Mouse (Mus musculus) embryonic facial prominence, embryonic 15.5 days (tissue): Measurements from ENCODE around the gene Zfp882. TPM values are rescaled to one million over a fixed set of nuclear protein-coding genes. Genes with fewer than 3 reads are reported as not detected.
A peak's percentile ranks its signal among the peaks of the same experiment; 100 is the strongest.
"Not testable (repeated sequence)": the region's sequence is repeated elsewhere in the genome, so short reads cannot be mapped to it uniquely, and the experiment has no call there.

Source experiments
- ATAC-seq: fragments of 200-750 bp; cut with Nextera tagmentation; 2 replicates; pipeline ENCODE4 v1.8.0; 2017; ENCODE audit warnings: low read depth, moderate TSS enrichment; ENCODE audit not compliant: insufficient number of reproducible peaks, low FRiP score, low TSS enrichment
- H3K27ac ChIP-seq: fragments of 300-500 bp; sonication (generic); replicated peaks from 2 replicates; pipeline ENCODE4 v1.5.1; 2015; ENCODE audit warnings: mild to moderate bottlenecking, inconsistent platforms
- H3K27me3 ChIP-seq: fragments of 300-500 bp; sonication (generic); 2 replicates; pipeline ENCODE4 v1.6.1; 2015; ENCODE audit warnings: inconsistent platforms
- H3K36me3 ChIP-seq: fragments of 300-500 bp; sonication (generic); 2 replicates; pipeline ENCODE4 v1.6.1; 2015; ENCODE audit warnings: mild to moderate bottlenecking, inconsistent platforms
- H3K4me1 ChIP-seq: fragments of 300-500 bp; sonication (generic); 2 replicates; pipeline ENCODE4 v1.6.1; 2015; ENCODE audit warnings: inconsistent platforms
- H3K4me2 ChIP-seq: fragments of 300-500 bp; sonication (generic); replicated peaks from 2 replicates; pipeline ENCODE4 v1.6.1; 2015; ENCODE audit warnings: mild to moderate bottlenecking, inconsistent platforms
- H3K4me3 ChIP-seq: fragments of 300-500 bp; sonication (generic); replicated peaks from 2 replicates; pipeline ENCODE4 v1.5.1; 2015; ENCODE audit warnings: mild to moderate bottlenecking, inconsistent platforms
- H3K9ac ChIP-seq: fragments of 300-500 bp; sonication (generic); 2 replicates; pipeline ENCODE4 v1.6.1; 2015; ENCODE audit warnings: inconsistent platforms
- H3K9me3 ChIP-seq: fragments of 300-500 bp; sonication (generic); replicated peaks from 2 replicates; pipeline ENCODE4 v1.6.1; 2016; ENCODE audit warnings: inconsistent platforms
- WGBS: fragments of 180-500 bp; shearing (Covaris S2); methylation state at CpG from one replicate; pipeline ENCODE4 v1.1.7; 2015; 5-methylcytosine and 5-hydroxymethylcytosine counted together
- polyA plus RNA-seq: library from polyadenylated mRNA; unstranded; fragments of >200 nt; fragmentation: Nextera tagmentation; extraction: Ambion mirVana; gene quantifications from 2 replicates; pipeline ENCODE4 v1.2.1, GENCODE M21; 2015

The Zfp882 gene
- 6.3 and 7.0 TPM in 2 replicates for polyA plus RNA-seq

- peak within 1 kb of the TSS; percentile 55 for H3K4me2 ChIP-seq
- WGBS = 5% methylated on average over 47 of the region's 47 CpGs
- peaks cover 3% of the 10 kb centered on the region for H3K36me3 ChIP-seq
- H3K9me3 ChIP-seq = no peaks in the 10 kb centered on the region
- H3K27me3 ChIP-seq = no peaks in the 10 kb centered on the region
- peak within 1 kb of the TSS; percentile 85 for H3K9ac ChIP-seq
- H3K4me1 ChIP-seq = no peaks in the 10 kb centered on the region
- ATAC-seq = peak; percentile 94
- peak within 1 kb of the TSS; percentile 98 for H3K27ac ChIP-seq
- peak within 1 kb of the TSS; percentile 75 for H3K4me3 ChIP-seq
Observed at GRCm38 (mm10) chr8:71908309-71909261, at the start of gene Zfp882, which contains the start of gene Zfp617. Gene Zfp882 (plus strand): TSS chr8:71908608. Gene Zfp617 (plus strand): TSS chr8:71908635.

DNA sequence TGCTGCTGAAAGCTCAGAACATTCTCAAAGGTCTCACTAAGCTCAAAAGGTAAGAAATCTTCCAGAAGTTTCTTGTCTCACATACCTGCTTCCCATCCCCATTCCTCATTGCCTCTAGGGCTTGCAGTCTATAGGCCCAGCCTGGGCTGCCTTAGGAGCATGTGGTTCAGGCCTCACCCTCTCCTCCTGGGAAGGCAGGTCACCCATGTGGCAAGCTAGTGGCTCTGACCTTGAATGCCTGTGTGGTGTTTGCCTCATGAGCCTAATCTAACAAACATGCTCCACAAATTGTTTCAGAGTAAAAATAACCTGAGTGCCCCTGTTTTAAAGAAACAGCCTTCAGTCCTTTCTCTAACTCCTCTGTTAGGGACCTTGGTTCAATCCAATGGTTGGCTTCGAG is 46.9 kb upstream of the Zfp882 start:
- not testable (repeated sequence) for H3K4me2 ChIP-seq, H3K9ac ChIP-seq, H3K4me1 ChIP-seq, H3K36me3 ChIP-seq, ATAC-seq, H3K27ac ChIP-seq, H3K9me3 ChIP-seq, H3K27me3 ChIP-seq, H3K4me3 ChIP-seq
- 71% methylated on average over 1 of the region's 1 CpGs for WGBS

GRCm38 (mm10) chr8:71862038-71862437 is 46.4 kb upstream of the Zfp882 start:
- not testable (repeated sequence) for H3K36me3 ChIP-seq, H3K4me2 ChIP-seq, H3K27ac ChIP-seq, H3K9me3 ChIP-seq, H3K9ac ChIP-seq, H3K4me1 ChIP-seq, H3K4me3 ChIP-seq, H3K27me3 ChIP-seq, ATAC-seq

GRCm38 (mm10) chr8:71881618-71882274 is 26.7 kb upstream of the Zfp882 start, which contains the start of gene Zfp709:
Gene Zfp709 (plus strand): TSS chr8:71882019.
- Histone ChIP-seq H3K27me3 (no peaks in the 10 kb centered on the region), H3K9me3 (peaks cover 21% of the 10 kb centered on the region), H3K36me3 (peaks cover 28% of the 10 kb centered on the region), H3K4me1 (0 out of 2 replicates have a peak, but pooled peaks cover 4% of the 10 kb centered on the region), H3K4me3 (peak within 1 kb of the TSS; percentile 58), H3K4me2 (peak within 1 kb of the TSS; percentile 75), H3K9ac (peak within 1 kb of the TSS; percentile 66), H3K27ac (peak within 1 kb of the TSS; percentile 80)
- WGBS = 4% methylated on average over 45 of the region's 45 CpGs
- ATAC-seq = peak; percentile 91

- ATAC-seq = peak; percentile 34; the same call in 1 of the 2 replicates
- 33% methylated on average over 11 of the region's 11 CpGs for WGBS
- not testable (repeated sequence) for H3K27me3 ChIP-seq
Observed at GRCm38 (mm10) chr8:71900666-71901065, 7.7 kb upstream of the Zfp882 start.

GRCm38 (mm10) chr8:71903084-71903483 is 5.3 kb upstream of the Zfp882 start:
- not testable (repeated sequence) for H3K4me2 ChIP-seq, H3K4me3 ChIP-seq, H3K27ac ChIP-seq, ATAC-seq, H3K36me3 ChIP-seq, H3K27me3 ChIP-seq, H3K9ac ChIP-seq, H3K4me1 ChIP-seq, H3K9me3 ChIP-seq
- WGBS = 43% methylated on average over 1 of the region's 1 CpGs

More at GRCm38 (mm10) chr8:71900666-71901065, 7.7 kb upstream of the Zfp882 start:
- not testable (repeated sequence) for H3K9me3 ChIP-seq, H3K4me3 ChIP-seq, H3K9ac ChIP-seq, H3K36me3 ChIP-seq, H3K27ac ChIP-seq, H3K4me1 ChIP-seq, H3K4me2 ChIP-seq

- no peak for ATAC-seq
- no peaks in the 10 kb centered on the region for H3K4me1 ChIP-seq
Observed at GRCm38 (mm10) chr8:71906809-71907208, 1.6 kb upstream of the Zfp882 start.

GRCm38 (mm10) chr8:71907798-71908257 is 580 bp upstream of the Zfp882 start:
- Histone ChIP-seq H3K36me3 (no peaks in the 10 kb centered on the region), H3K9ac (no peak overlapping the region), H3K9me3 (no peaks in the 10 kb centered on the region), H3K27ac (peak overlapping the region; percentile 98), H3K4me1 (no peaks in the 10 kb centered on the region), H3K27me3 (no peaks in the 10 kb centered on the region), H3K4me2 (peak overlapping the region; percentile 55), H3K4me3 (peak overlapping the region; percentile 75)
- 95% methylated on average over 5 of the region's 5 CpGs for WGBS
- ATAC-seq = no peak

More at GRCm38 (mm10) chr8:71906809-71907208, 1.6 kb upstream of the Zfp882 start:
- no peak overlapping the region for H3K9ac ChIP-seq
- H3K36me3 ChIP-seq = no peaks in the 10 kb centered on the region
- no peak overlapping the region for H3K4me2 ChIP-seq
- no peaks in the 10 kb centered on the region for H3K27me3 ChIP-seq
- no peaks in the 10 kb centered on the region for H3K9me3 ChIP-seq
- whole genome bisulfite sequencing = 97% methylated on average over 1 of the region's 1 CpGs
- H3K27ac ChIP-seq = no peak overlapping the region
- no peak overlapping the region for H3K4me3 ChIP-seq

DNA sequence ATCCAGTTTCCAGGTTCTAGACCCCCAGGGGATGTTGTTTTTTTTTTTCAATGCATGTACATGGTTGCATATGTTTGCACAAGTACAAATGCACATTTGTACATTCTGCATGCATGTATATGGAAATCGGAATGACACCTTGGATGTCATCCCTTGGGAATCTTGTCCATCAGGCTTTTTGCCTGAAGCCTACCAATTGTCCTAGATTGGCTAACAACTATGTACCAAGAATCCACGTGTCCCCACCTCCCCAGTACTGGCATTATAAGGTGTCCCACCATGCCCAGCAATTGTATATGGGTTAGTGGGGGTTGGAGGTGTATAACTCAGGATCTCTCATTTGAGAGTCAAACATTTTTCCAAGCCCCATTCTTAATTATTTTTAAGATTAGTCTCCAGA is 3.9 kb downstream of the Zfp882 start:
- Histone ChIP-seq H3K27me3 (no peaks in the 10 kb centered on the region), H3K36me3 (peaks cover 27% of the 10 kb centered on the region), H3K9me3 (no peaks in the 10 kb centered on the region), H3K4me2 (no peak overlapping the region), H3K27ac (no peak overlapping the region), H3K4me1 (no peaks in the 10 kb centered on the region), H3K4me3 (no peak overlapping the region), H3K9ac (no peak overlapping the region)
- 89% methylated on average over 2 of the region's 2 CpGs for whole genome bisulfite sequencing
- no peak for ATAC-seq

DNA sequence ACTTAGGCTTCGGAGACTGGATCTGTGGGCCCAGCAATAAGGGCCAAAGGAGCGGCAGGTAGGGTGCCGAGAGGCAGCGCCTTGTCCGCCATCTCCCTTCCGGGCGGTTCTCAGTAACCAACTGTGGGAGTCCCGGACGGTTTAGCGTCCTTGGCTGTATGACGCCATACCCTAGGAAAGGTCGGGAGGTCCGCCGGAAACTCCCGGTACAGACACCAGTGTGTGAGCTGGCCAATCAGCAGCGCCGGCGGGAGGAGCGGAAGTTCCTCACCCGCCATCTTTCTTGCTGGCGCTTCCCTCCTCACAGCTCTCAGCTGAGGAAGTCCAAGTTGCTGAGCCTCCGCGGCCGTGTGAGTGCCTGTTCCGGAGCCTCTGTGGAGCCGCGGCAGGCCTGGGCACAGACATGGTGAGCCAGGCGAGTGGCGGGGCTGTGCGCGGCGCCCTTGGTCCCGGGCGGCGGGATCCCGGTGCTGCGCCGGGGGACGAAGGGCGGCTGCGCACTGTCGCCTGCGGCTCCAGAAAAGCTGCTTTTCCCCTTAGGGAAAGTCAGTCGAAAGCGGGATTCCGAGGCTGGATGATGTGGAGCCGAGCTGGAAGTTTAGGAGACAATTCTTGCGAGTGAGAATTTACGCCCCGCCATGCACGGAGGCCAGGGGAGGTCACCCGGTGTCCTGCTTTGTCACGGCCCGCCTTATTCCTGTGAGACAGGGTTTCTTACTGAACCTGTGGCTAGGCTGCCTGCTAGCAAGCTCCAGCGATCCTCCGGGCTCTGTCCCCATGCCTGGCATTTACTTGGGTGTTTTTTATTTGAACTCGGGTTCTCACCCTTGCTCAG is 14.4 kb downstream of the Zfp882 start:
- H3K9ac ChIP-seq = peak overlapping the region; percentile 75
- H3K4me2 ChIP-seq = peak overlapping the region; percentile 61
- no peaks in the 10 kb centered on the region for H3K36me3 ChIP-seq
- no peaks in the 10 kb centered on the region for H3K27me3 ChIP-seq
- H3K4me1 ChIP-seq = 0 out of 2 replicates have a peak, but pooled peaks cover 5% of the 10 kb centered on the region
- H3K27ac ChIP-seq = peak overlapping the region; percentile 98
- peak; percentile 99 for ATAC-seq
- WGBS = under 1% methylated on average over 57 of the region's 57 CpGs
- H3K4me3 ChIP-seq = peak overlapping the region; percentile 75
- no peaks in the 10 kb centered on the region for H3K9me3 ChIP-seq
